Mouse (Mus musculus) stomach, postnatal 0 days (tissue): ENCODE measurements at regions not wholly inside any gene's neighbourhood (a gene's known extent, or its start where the extent isn't known, plus 50 kb on each side); places are given as distances from the start of the nearest gene placed in this dataset.

Experiments
- CTCF ChIP-seq: IDR thresholded peaks from 2 replicates; pipeline ENCODE4 v1.5.1; 2016; ENCODE audit warnings: antibody characterized with exemption, low read depth, mild to moderate bottlenecking, moderate library complexity
- EP300 ChIP-seq: optimal IDR thresholded peaks from 2 replicates; pipeline ENCODE3; 2016; ENCODE audit warnings: antibody characterized with exemption

GRCm38 (mm10) chrX:140269742-140270457 is 72.2 kb upstream of the Frmpd3 start:
- TF ChIP-seq CTCF (no peak), EP300 (no peak)
